Mouse (Mus musculus): Measurements from ENCODE around the gene Htr2b.

The Htr2b gene

GRCm38 (mm10) chr1:86111779-86112178 is at the start of gene Htr2b:
Gene Htr2b, minus strand, starts transcription at chr1:86111970.
- DNase-seq (ENCODE audit: low spot score in 2 of 2): peak in 1 of 2 experiments; percentile 15

GRCm38 (mm10) chr1:86161061-86161460 is 49.3 kb upstream of the Htr2b start:
- DNase-seq (ENCODE audit: low spot score in 2 of 2): no peak

GRCm38 (mm10) chr1:86160479-86160878 is 48.7 kb upstream of the Htr2b start:
- no peak for DNase-seq (ENCODE audit: low spot score in 2 of 2)

GRCm38 (mm10) chr1:86160059-86160458 is 48.3 kb upstream of the Htr2b start:
- no peak for DNase-seq (ENCODE audit: low spot score in 2 of 2)

- no peak for DNase-seq (ENCODE audit: low spot score in 2 of 2)
Measured at GRCm38 (mm10) chr1:86156595-86156994, 44.8 kb upstream of the Htr2b start.

GRCm38 (mm10) chr1:86156075-86156474 is 44.3 kb upstream of the Htr2b start:
- no peak for DNase-seq (ENCODE audit: low spot score in 2 of 2)

- DNase-seq (ENCODE audit: low spot score in 2 of 2): no peak
Measured at GRCm38 (mm10) chr1:86154824-86155164, 43.0 kb upstream of the Htr2b start.

GRCm38 (mm10) chr1:86154133-86154823 is 42.5 kb upstream of the Htr2b start, which contains the start of gene Armc9:
Gene Armc9, plus strand, starts transcription at chr1:86154780.
- DNase-seq (ENCODE audit: low spot score in 2 of 2): peak; percentile 86 to 93

- DNase-seq (ENCODE audit: low spot score in 2 of 2): no peak
Measured at GRCm38 (mm10) chr1:86152618-86153017, 40.8 kb upstream of the Htr2b start.

GRCm38 (mm10) chr1:86151376-86151775 is 39.6 kb upstream of the Htr2b start:
- no peak for DNase-seq (ENCODE audit: low spot score in 2 of 2)

GRCm38 (mm10) chr1:86150929-86151328 is 39.2 kb upstream of the Htr2b start:
- no peak for DNase-seq (ENCODE audit: low spot score in 2 of 2)

GRCm38 (mm10) chr1:86148161-86148560 is 36.4 kb upstream of the Htr2b start:
- no peak for DNase-seq (ENCODE audit: low spot score in 2 of 2)

- DNase-seq (ENCODE audit: low spot score in 2 of 2): no peak
Measured at GRCm38 (mm10) chr1:86147557-86147956, 35.8 kb upstream of the Htr2b start.

- no peak for DNase-seq (ENCODE audit: low spot score in 2 of 2)
Measured at GRCm38 (mm10) chr1:86146293-86146692, 34.5 kb upstream of the Htr2b start.

- no peak for DNase-seq (ENCODE audit: low spot score in 2 of 2)
Measured at GRCm38 (mm10) chr1:86144001-86144944, 32.5 kb upstream of the Htr2b start.

- DNase-seq (ENCODE audit: low spot score in 2 of 2): no peak
Measured at GRCm38 (mm10) chr1:86143165-86143564, 31.4 kb upstream of the Htr2b start.

- no peak for DNase-seq (ENCODE audit: low spot score in 2 of 2)
Measured at GRCm38 (mm10) chr1:86141081-86141480, 29.3 kb upstream of the Htr2b start.

GRCm38 (mm10) chr1:86135315-86135714 is 23.5 kb upstream of the Htr2b start:
- DNase-seq (ENCODE audit: low spot score in 2 of 2): no peak

- no peak for DNase-seq (ENCODE audit: low spot score in 2 of 2)
Measured at GRCm38 (mm10) chr1:86133337-86133736, 21.6 kb upstream of the Htr2b start, which contains the start of gene Gm21972. Gene Gm21972, plus strand, starts transcription at chr1:86133637.

- no peak for DNase-seq (ENCODE audit: low spot score in 2 of 2)
Measured at GRCm38 (mm10) chr1:86126036-86126435, 14.3 kb upstream of the Htr2b start.

- DNase-seq (ENCODE audit: low spot score in 2 of 2): no peak
Measured at GRCm38 (mm10) chr1:86119549-86119948, 7.8 kb upstream of the Htr2b start.

- no peak for DNase-seq (ENCODE audit: low spot score in 2 of 2)
Measured at GRCm38 (mm10) chr1:86114141-86114540, 2.4 kb upstream of the Htr2b start.

GRCm38 (mm10) chr1:86105054-86105453 is 6.7 kb downstream of the Htr2b start:
- no peak for DNase-seq (ENCODE audit: low spot score in 2 of 2)

All from frontal cortex, postnatal 25 days (tissue).